Mouse (Mus musculus) intestine, embryonic 14.5 days (tissue): ENCODE measurements around the gene Tmem183a. TPM values are rescaled to one million over a fixed set of nuclear protein-coding genes. Genes with fewer than 3 reads are reported as not detected.

Experiments
- ATAC-seq: fragments of 200-750 bp; cut with Nextera tagmentation; replicated peaks from 2 replicates; pipeline ENCODE4 v1.8.0; 2017; ENCODE audit warnings: low read depth, moderate number of reproducible peaks, moderate TSS enrichment, moderate library complexity; ENCODE audit not compliant: low FRiP score, low TSS enrichment
- DNase-seq: peaks from one replicate; pipeline ENCODE4 v3.0.0-alpha.2; 2018; ENCODE audit warnings: low spot score
- H3K27ac ChIP-seq: fragments of 300-500 bp; sonication (generic); 2 replicates; pipeline ENCODE4 v1.5.1; 2014; ENCODE audit warnings: low read depth, mild to moderate bottlenecking, control low read depth
- H3K27me3 ChIP-seq: fragments of 300-500 bp; sonication (generic); replicated peaks from 2 replicates; pipeline ENCODE4 v1.6.1; 2014; ENCODE audit warnings: low read length, control low read depth; ENCODE audit not compliant: control insufficient read depth, insufficient read depth
- H3K36me3 ChIP-seq: fragments of 300-500 bp; sonication (generic); 2 replicates; pipeline ENCODE4 v1.6.1; 2014; ENCODE audit warnings: low read length, control low read depth; ENCODE audit not compliant: control insufficient read depth, insufficient read depth
- H3K4me1 ChIP-seq: fragments of 300-500 bp; sonication (generic); replicated peaks from 2 replicates; pipeline ENCODE4 v1.6.1; 2014; ENCODE audit warnings: low read length, control low read depth, mixed read lengths; ENCODE audit not compliant: control insufficient read depth, insufficient read depth
- H3K4me2 ChIP-seq: fragments of 300-500 bp; sonication (generic); 2 replicates; pipeline ENCODE4 v1.6.1; 2014; ENCODE audit warnings: low read length
- H3K4me3 ChIP-seq: fragments of 300-500 bp; sonication (generic); 2 replicates; pipeline ENCODE4 v1.5.1; 2014; ENCODE audit warnings: low read depth, low read length, control low read depth, mixed read lengths
- H3K9ac ChIP-seq: fragments of 300-500 bp; sonication (generic); 2 replicates; pipeline ENCODE4 v1.6.1; 2014; ENCODE audit warnings: mild to moderate bottlenecking, low read length
- H3K9me3 ChIP-seq: fragments of 300-500 bp; sonication (generic); 2 replicates; pipeline ENCODE4 v1.6.1; 2016; ENCODE audit warnings: low read length, control low read depth; ENCODE audit not compliant: control insufficient read depth
- WGBS: fragments of 180-500 bp; shearing (Covaris S2); extraction: QIAGEN DNeasy Blood & Tissue Kit; methylation state at CpG from one replicate; pipeline ENCODE4 v1.1.7; 2014; 5-methylcytosine and 5-hydroxymethylcytosine counted together
- polyA plus RNA-seq: library from polyadenylated mRNA; unstranded; fragments of >200 nt; fragmentation: Nextera tagmentation; extraction: Ambion mirVana; gene quantifications from 2 replicates; pipeline ENCODE4 v1.2.1, GENCODE M21; 2014

Gene Tmem183a
- polyA plus RNA-seq, 1 experiment from 2014 or later = 89.2 TPM

DNA sequence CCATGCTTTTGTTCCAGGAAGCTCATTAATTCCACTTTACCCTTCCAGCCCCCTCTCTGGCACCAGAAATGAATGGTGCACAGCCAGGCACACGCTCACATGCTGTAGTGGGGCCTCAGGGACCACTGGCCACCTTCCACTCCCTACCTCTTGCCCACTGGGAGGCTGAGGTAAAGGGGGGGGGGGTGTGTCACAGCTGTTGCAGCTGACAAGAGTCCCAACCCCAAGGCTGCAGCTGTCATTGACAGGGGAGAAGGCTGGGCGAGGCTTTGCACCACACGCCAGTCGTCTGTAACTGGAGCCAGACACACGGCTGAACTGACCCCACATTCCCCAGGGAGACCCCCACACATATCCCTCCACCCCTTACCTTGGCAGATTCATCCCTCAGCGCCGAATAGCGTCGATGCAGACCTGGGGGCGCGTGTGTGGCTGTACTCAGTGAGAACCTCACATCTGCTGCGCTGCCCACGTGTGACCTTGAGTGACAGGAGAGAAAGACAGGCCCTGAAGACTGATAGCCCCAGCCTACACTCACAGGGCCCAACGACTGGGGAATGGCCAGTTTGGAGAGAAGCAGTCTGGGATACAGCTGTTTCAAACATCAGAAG is 41.0 kb downstream of the Tmem183a start:
- ATAC-seq (no peak), DNase-seq (no peak)
- H3K4me1 ChIP-seq = no peaks in the 10 kb centered on the region
- H3K27me3 ChIP-seq = no peaks in the 10 kb centered on the region
- no peak overlapping the region for H3K9ac ChIP-seq
- H3K9me3 ChIP-seq = no peaks in the 10 kb centered on the region
- H3K27ac ChIP-seq = no peak overlapping the region
- H3K36me3 ChIP-seq = peaks cover 7% of the 10 kb centered on the region; the same call in 1 of the 2 replicates
- H3K4me2 ChIP-seq = no peak overlapping the region
- H3K4me3 ChIP-seq = no peak overlapping the region
- WGBS = 56% methylated on average over 14 of the region's 14 CpGs

DNA sequence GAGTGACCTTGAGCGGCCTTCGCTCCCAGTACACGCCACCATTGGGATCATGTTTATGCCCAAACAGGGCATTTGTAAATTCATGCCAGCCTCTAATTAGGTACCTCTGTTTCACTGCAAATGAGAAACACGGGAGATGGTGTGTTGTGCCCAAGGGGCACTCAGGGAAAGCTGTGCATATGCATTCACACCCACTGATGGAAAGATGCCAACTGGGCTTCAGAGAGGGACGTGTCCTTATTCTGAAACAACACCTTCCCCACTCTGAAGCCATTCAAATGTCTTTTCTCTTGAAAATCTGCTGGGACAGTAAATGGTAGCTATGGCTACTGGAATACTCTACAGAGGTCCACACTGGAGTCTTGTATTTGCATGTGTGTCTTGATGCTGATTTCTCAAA is 43.5 kb downstream of the Tmem183a start:
- WGBS = 90% methylated on average over 5 of the region's 5 CpGs
- H3K4me3 ChIP-seq = no peak overlapping the region
- H3K27me3 ChIP-seq = no peaks in the 10 kb centered on the region
- H3K4me1 ChIP-seq = no peaks in the 10 kb centered on the region
- no peak overlapping the region for H3K27ac ChIP-seq
- H3K9ac ChIP-seq = no peak overlapping the region
- no peak overlapping the region for H3K4me2 ChIP-seq
- H3K9me3 ChIP-seq = no peaks in the 10 kb centered on the region
- peaks cover 7% of the 10 kb centered on the region; the same call in 1 of the 2 replicates for H3K36me3 ChIP-seq
- ATAC-seq (no peak), DNase-seq (no peak)

DNA sequence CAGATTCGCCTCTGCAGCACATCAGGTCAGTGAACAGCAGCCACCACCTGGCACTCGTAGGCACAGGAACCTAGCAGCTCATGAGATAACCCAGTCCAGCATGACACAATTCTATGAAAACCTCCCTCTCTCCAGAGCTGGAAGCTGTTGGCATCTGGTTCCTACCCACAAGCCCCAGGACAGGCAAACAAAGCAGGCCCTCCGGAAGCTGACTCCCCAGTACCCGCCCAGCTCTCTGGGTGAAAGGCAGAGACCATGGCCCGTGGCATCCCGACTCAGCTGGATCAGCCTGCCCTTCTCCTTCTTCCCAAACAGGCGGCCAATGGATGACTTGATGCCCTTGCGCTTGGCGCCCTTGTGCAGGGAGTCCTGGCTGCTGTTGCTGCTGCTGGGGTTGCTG is 45.4 kb downstream of the Tmem183a start:
- no peak for ATAC-seq
- no peak overlapping the region for H3K9ac ChIP-seq
- H3K9me3 ChIP-seq = no peaks in the 10 kb centered on the region
- H3K36me3 ChIP-seq = peaks cover 7% of the 10 kb centered on the region; the same call in 1 of the 2 replicates
- no peaks in the 10 kb centered on the region for H3K27me3 ChIP-seq
- H3K4me2 ChIP-seq = no peak overlapping the region
- DNase-seq = no peak
- WGBS = 85% methylated on average over 9 of the region's 9 CpGs
- H3K4me1 ChIP-seq = no peaks in the 10 kb centered on the region
- no peak overlapping the region for H3K27ac ChIP-seq
- H3K4me3 ChIP-seq = no peak overlapping the region

DNA sequence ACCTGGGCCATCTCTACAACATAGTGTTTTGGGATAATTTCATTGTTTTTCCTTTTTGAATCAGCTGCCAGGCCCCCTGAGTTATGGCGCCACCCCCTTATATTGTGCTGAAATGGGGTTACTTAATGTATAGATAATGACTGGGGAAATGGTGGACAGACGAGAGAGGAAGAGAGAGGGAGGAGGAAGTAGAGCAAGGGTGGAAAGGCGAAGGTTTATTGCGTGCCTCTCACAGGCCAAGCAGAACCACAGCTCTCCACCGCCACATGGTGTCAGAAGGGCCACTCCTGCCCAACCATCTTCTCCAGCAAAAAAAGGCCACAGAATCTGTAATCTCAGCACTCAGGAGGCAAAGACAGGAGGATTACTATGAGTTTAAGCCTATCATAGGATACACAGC is 46.6 kb downstream of the Tmem183a start:
- no peak for ATAC-seq
- H3K4me2 ChIP-seq = no peak overlapping the region
- WGBS = 82% methylated on average over 5 of the region's 5 CpGs
- no peaks in the 10 kb centered on the region for H3K9me3 ChIP-seq
- no peak overlapping the region for H3K9ac ChIP-seq
- H3K27me3 ChIP-seq = no peaks in the 10 kb centered on the region
- no peak for DNase-seq
- no peak overlapping the region for H3K27ac ChIP-seq
- H3K36me3 ChIP-seq = peaks cover 9% of the 10 kb centered on the region; the same call in 1 of the 2 replicates
- no peaks in the 10 kb centered on the region for H3K4me1 ChIP-seq
- H3K4me3 ChIP-seq = no peak overlapping the region

DNA sequence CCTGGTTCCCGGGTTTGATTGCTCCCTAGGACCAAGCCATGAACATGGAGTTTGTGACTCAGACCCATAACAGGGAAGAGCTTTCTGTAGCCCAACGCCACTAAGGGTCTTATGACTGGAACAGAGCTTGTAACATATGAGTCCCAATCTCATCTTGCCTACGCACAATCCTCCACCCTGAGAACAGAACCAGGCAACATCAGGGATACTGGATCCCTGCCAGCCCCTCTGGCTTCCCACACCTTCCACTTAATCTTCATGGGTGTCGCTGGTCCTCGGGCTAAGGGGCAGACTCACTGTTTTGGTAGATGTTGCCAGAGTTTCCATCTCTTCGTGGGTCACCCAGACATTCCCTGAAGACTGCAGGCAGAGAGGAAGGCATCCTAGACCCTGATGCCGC is 50.0 kb downstream of the Tmem183a start:
- DNase-seq (no peak), ATAC-seq (no peak)
- Histone ChIP-seq H3K36me3 (peaks cover 6% of the 10 kb centered on the region; the same call in 1 of the 2 replicates), H3K27ac (no peak overlapping the region), H3K4me2 (no peak overlapping the region), H3K4me1 (no peaks in the 10 kb centered on the region), H3K4me3 (no peak overlapping the region), H3K27me3 (no peaks in the 10 kb centered on the region), H3K9me3 (no peaks in the 10 kb centered on the region), H3K9ac (no peak overlapping the region)
- WGBS = 87% methylated on average over 7 of the region's 7 CpGs

DNA sequence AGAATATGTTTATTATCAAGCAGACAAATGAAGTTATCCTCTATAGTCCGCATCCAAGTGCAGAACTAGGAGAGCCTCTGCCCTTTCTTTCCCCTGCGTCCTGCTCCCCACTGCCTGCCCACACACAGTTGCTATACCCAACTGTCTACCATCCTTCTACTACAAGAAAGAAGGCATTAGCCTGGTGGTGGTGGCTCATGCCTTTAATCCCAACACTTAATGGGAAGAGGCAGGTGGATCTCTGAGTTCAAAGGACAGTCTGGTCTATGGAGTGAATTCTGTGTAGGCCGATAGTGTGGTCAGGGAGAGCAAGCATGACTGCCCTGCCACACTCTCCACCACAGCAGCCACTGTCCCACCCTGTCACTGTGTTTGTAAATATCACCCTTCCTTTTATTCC is 51.0 kb downstream of the Tmem183a start:
- ATAC-seq = no peak
- Histone ChIP-seq H3K9ac (no peak overlapping the region), H3K4me3 (no peak overlapping the region), H3K9me3 (no peaks in the 10 kb centered on the region), H3K4me2 (no peak overlapping the region), H3K27ac (no peak overlapping the region), H3K36me3 (peaks cover 3% of the 10 kb centered on the region; the same call in 1 of the 2 replicates), H3K27me3 (no peaks in the 10 kb centered on the region), H3K4me1 (no peaks in the 10 kb centered on the region)
- WGBS = 82% methylated on average over 3 of the region's 3 CpGs
- DNase-seq = no peak

DNA sequence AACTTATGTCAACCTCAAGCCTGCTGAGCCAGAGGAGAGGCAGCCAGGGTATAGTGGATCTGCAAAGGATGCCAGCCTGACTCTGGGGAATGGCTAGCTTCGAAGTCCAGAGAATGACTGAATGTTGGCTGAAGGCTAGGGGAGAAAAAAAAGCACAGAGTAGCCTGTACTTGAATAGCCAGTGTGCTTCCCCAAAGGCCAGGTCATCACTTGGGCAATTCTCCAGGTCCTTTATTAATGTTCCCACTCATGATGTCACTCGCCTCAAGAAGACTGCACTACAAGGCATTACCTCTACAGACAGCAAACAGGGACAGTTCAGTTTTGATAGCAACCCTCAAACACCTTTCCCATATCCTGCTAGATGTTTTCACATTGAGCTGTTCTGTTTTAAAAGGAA is 51.5 kb downstream of the Tmem183a start:
- ATAC-seq (no peak), DNase-seq (no peak)
- no peaks in the 10 kb centered on the region for H3K9me3 ChIP-seq
- WGBS = 77% methylated on average over 2 of the region's 2 CpGs
- H3K4me1 ChIP-seq = no peaks in the 10 kb centered on the region
- no peaks in the 10 kb centered on the region for H3K27me3 ChIP-seq
- no peak overlapping the region for H3K27ac ChIP-seq
- H3K4me2 ChIP-seq = no peak overlapping the region
- H3K36me3 ChIP-seq = peaks cover 3% of the 10 kb centered on the region; the same call in 1 of the 2 replicates
- no peak overlapping the region for H3K9ac ChIP-seq
- no peak overlapping the region for H3K4me3 ChIP-seq

DNA sequence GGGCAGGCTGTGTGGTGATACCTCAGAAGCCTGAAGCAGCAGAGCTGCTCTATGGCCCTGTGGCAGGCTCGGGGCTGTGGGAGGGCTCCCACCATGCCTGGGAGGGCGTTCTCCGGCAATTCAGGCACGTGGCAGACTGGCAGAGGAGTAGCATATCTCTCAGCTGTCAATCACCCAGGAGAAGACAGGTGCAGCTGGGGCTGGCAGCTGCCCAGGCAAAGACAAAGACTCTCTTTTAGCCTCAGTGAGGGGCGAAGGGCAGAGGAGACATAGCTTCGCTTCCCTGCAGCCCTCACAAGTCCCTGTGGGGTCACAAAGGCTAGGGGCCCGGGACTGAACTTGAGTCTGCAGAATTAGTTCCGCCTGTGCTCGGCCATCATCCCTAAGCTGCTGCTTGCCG is 54.4 kb downstream of the Tmem183a start:
- H3K9ac ChIP-seq = no peak overlapping the region
- peaks cover 3% of the 10 kb centered on the region; the same call in 1 of the 2 replicates for H3K36me3 ChIP-seq
- peaks cover 2% of the 10 kb centered on the region; the same call in 1 of the 2 replicates for H3K9me3 ChIP-seq
- H3K4me1 ChIP-seq = peaks cover 3% of the 10 kb centered on the region
- 71% methylated on average over 10 of the region's 10 CpGs for WGBS
- no peak overlapping the region for H3K27ac ChIP-seq
- H3K4me3 ChIP-seq = no peak overlapping the region
- ATAC-seq (no peak), DNase-seq (no peak)
- no peaks in the 10 kb centered on the region for H3K27me3 ChIP-seq
- H3K4me2 ChIP-seq = no peak overlapping the region

DNA sequence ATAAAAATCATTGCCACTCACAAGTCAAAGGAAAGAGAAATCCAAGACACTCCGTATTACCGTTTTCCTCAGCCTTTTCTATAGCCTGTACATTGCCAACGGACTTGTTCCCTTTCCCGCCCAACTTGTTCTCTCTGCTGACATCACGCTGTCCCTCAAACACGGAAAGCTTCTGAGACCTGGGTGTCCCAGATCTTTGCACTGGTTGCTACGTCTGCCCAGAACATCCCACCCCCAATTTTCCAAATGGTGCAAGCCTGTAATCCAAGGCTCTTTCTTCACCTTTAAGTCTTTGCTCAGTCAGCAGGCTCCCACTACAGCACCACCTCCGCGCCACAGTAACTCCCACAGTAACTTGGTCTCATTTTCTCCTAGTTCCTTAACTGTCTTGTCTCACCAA is 56.8 kb downstream of the Tmem183a start:
- Histone ChIP-seq H3K36me3 (no peaks in the 10 kb centered on the region; the same call in 1 of the 2 replicates), H3K4me2 (no peak overlapping the region), H3K9ac (no peak overlapping the region), H3K4me3 (no peak overlapping the region), H3K4me1 (peaks cover 3% of the 10 kb centered on the region), H3K9me3 (peaks cover 2% of the 10 kb centered on the region; the same call in 1 of the 2 replicates), H3K27ac (no peak overlapping the region), H3K27me3 (peaks cover 6% of the 10 kb centered on the region)
- DNase-seq (no peak), ATAC-seq (no peak)
- WGBS = 92% methylated on average over 9 of the region's 9 CpGs
